Mouse (Mus musculus) stomach, postnatal 0 days (tissue): ENCODE measurements around the gene Gm47791. TPM values are rescaled to one million over a fixed set of nuclear protein-coding genes. Genes with fewer than 3 reads are reported as not detected.
A peak's percentile ranks its signal among the peaks of the same experiment; 100 is the strongest.

ENCODE experiments used
- ATAC-seq: fragments of 200-750 bp; cut with Nextera tagmentation; 2 replicates; pipeline ENCODE4 v1.8.0; 2017; ENCODE audit not compliant: low FRiP score, low TSS enrichment
- DNase-seq: peaks from one replicate; pipeline ENCODE4 v3.0.0-alpha.2; 2016; ENCODE audit warnings: low spot score
- H3K27ac ChIP-seq: fragments of 300-500 bp; sonication (generic); replicated peaks from 2 replicates; pipeline ENCODE4 v1.5.1; 2014; ENCODE audit warnings: mild to moderate bottlenecking, control low read depth
- H3K27me3 ChIP-seq: fragments of 300-500 bp; sonication (generic); 2 replicates; pipeline ENCODE4 v1.6.1; 2014; ENCODE audit warnings: low read length; ENCODE audit not compliant: control insufficient read depth, insufficient read depth
- H3K36me3 ChIP-seq: fragments of 300-500 bp; sonication (generic); 2 replicates; pipeline ENCODE4 v1.6.1; 2014; ENCODE audit warnings: low read length, mixed read lengths; ENCODE audit not compliant: control insufficient read depth, insufficient read depth
- H3K4me1 ChIP-seq: fragments of 300-500 bp; sonication (generic); replicated peaks from 2 replicates; pipeline ENCODE4 v1.6.1; 2014; ENCODE audit warnings: antibody characterized with exemption; ENCODE audit not compliant: control insufficient read depth, insufficient read depth
- H3K4me2 ChIP-seq: fragments of 300-500 bp; sonication (generic); replicated peaks from 2 replicates; pipeline ENCODE4 v1.6.1; 2014; ENCODE audit warnings: low read depth, mild to moderate bottlenecking, control low read depth, moderate library complexity
- H3K4me3 ChIP-seq: fragments of 300-500 bp; sonication (generic); 2 replicates; pipeline ENCODE4 v1.5.1; 2014; ENCODE audit warnings: low read depth, low read length, control low read depth
- H3K9ac ChIP-seq: fragments of 300-500 bp; sonication (generic); 2 replicates; pipeline ENCODE4 v1.6.1; 2014; ENCODE audit warnings: mild to moderate bottlenecking, low read length, control low read depth, mixed read lengths
- H3K9me3 ChIP-seq: fragments of 300-500 bp; sonication (generic); 2 replicates; pipeline ENCODE4 v1.6.1; 2016; ENCODE audit warnings: low read length; ENCODE audit not compliant: control insufficient read depth
- CTCF ChIP-seq: IDR thresholded peaks from 2 replicates; pipeline ENCODE4 v1.5.1; 2016; ENCODE audit warnings: antibody characterized with exemption, low read depth, mild to moderate bottlenecking, moderate library complexity
- EP300 ChIP-seq: optimal IDR thresholded peaks from 2 replicates; pipeline ENCODE3; 2016; ENCODE audit warnings: antibody characterized with exemption
- WGBS: fragments of 180-500 bp; shearing (Covaris S2); extraction: QIAGEN DNeasy Blood & Tissue Kit; methylation state at CpG from one replicate; pipeline ENCODE4 v1.1.7; 2014; 5-methylcytosine and 5-hydroxymethylcytosine counted together
- polyA plus RNA-seq: library from polyadenylated mRNA; unstranded; fragments of >200 nt; fragmentation: Nextera tagmentation; extraction: Ambion mirVana; gene quantifications from 2 replicates; pipeline ENCODE4 v1.2.1, GENCODE M21; 2015

Gene Gm47791
- polyA plus RNA-seq, 1 experiment from 2014 or later, result not detected

DNA sequence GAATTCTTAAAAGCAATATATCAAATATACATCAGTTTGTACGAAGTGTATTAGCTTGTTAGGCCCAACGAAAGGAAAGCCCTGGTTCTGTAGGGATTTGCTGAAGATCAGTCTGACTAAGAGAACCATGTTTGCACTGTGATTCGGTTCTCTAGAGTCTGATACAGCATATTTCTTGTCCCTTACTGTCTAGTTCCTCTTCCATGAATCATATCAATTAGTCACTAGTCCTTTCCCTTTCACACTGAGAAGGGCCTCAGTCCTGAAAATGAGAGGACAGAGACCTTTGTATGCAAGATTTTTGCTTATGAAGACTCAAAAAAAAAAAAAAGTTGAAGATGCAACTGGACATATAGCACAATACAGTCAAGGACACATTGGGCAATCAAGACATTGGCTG lies 22.1 kb upstream of the Gm47791 start:
- Histone ChIP-seq H3K36me3 (no peaks in the 10 kb centered on the region), H3K4me3 (no peak overlapping the region), H3K27me3 (no peaks in the 10 kb centered on the region), H3K9ac (no peak overlapping the region), H3K4me2 (no peak overlapping the region), H3K4me1 (no peaks in the 10 kb centered on the region), H3K9me3 (no peaks in the 10 kb centered on the region), H3K27ac (no peak overlapping the region)
- DNase-seq (no peak), ATAC-seq (no peak)
- 62% methylated on average over 3 of the region's 3 CpGs for WGBS
- TF ChIP-seq EP300 (no peak), CTCF (no peak)

DNA sequence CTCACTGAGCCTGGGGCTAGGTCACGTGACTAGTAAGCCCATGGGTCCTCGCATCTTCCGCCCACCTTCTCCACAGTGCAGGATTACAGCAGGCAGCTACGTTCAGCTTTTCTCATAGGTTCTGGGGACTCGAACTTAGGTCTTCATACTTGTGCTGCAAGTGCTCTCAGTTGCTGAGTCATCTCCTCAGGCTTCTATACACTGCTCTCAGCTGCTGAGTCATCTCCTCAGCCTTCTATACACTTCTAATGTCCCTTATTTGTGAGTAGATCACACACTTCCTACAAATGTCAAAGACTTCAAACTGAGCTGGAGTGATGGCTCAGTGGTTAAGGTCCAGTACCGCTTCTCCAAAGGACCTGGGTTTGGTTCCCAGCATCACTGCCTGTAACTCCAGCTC lies 21.2 kb upstream of the Gm47791 start:
- no peak for TF ChIP-seq EP300
- TF ChIP-seq CTCF, result no peak
- Histone ChIP-seq H3K4me2 (no peak overlapping the region), H3K27ac (no peak overlapping the region), H3K9me3 (no peaks in the 10 kb centered on the region), H3K36me3 (no peaks in the 10 kb centered on the region), H3K4me3 (no peak overlapping the region), H3K9ac (no peak overlapping the region), H3K4me1 (no peaks in the 10 kb centered on the region), H3K27me3 (no peaks in the 10 kb centered on the region)
- WGBS, result 93% methylated on average over 6 of the region's 6 CpGs
- no peak for ATAC-seq
- no peak for DNase-seq

GRCm38 (mm10) chr1:82791105-82791504 lies 20.1 kb upstream of the Gm47791 start:
- Histone ChIP-seq H3K27me3 (no peaks in the 10 kb centered on the region), H3K9ac (no peak overlapping the region), H3K4me1 (no peaks in the 10 kb centered on the region), H3K36me3 (no peaks in the 10 kb centered on the region), H3K9me3 (no peaks in the 10 kb centered on the region), H3K4me3 (no peak overlapping the region), H3K27ac (no peak overlapping the region), H3K4me2 (no peak overlapping the region)
- DNase-seq, result no peak
- no peak for ATAC-seq
- no peak for TF ChIP-seq EP300
- no peak for TF ChIP-seq CTCF
- WGBS, result 84% methylated on average over 11 of the region's 11 CpGs

DNA sequence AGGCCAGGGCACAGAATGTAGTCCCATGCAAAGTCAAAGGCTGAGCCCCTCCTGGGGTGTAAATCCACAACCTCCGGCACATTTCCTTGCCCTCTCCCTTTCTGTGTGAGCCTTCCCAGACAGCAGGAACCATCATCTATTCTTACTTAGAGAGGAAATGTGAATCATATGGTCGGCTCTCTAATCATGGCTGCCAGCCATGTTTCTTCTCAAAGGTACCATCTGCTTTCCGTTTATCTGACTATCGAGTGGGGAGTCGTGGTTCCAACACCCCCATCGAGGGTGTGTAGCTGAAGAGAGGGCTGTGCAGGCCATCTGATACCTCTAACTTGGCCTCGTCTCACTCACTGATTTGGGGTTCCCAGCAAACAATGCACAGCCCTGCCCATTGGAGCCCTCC lies 17.0 kb upstream of the Gm47791 start:
- DNase-seq, result no peak

GRCm38 (mm10) chr1:82787414-82787813 lies 16.4 kb upstream of the Gm47791 start:
- Histone ChIP-seq H3K4me1 (no peaks in the 10 kb centered on the region), H3K9ac (no peak overlapping the region), H3K27me3 (no peaks in the 10 kb centered on the region), H3K9me3 (no peaks in the 10 kb centered on the region), H3K27ac (no peak overlapping the region), H3K4me3 (no peak overlapping the region), H3K4me2 (no peak overlapping the region), H3K36me3 (no peaks in the 10 kb centered on the region)
- ATAC-seq, result peak; percentile 82
- 0% methylated on average over 2 of the region's 2 CpGs for WGBS
- TF ChIP-seq CTCF (peak; percentile 97), EP300 (no peak)
- DNase-seq, result peak; percentile 60

More for the DNA sequence above, 17.0 kb upstream of the Gm47791 start:
- H3K4me3 ChIP-seq, result no peak overlapping the region
- no peak overlapping the region for H3K27ac ChIP-seq
- no peaks in the 10 kb centered on the region for H3K4me1 ChIP-seq
- 52% methylated on average over 7 of the region's 7 CpGs for WGBS
- H3K9ac ChIP-seq, result no peak overlapping the region
- TF ChIP-seq EP300 (no peak), CTCF (no peak)
- H3K4me2 ChIP-seq, result no peak overlapping the region
- ATAC-seq, result no peak
- no peaks in the 10 kb centered on the region for H3K27me3 ChIP-seq
- no peaks in the 10 kb centered on the region for H3K36me3 ChIP-seq
- no peaks in the 10 kb centered on the region for H3K9me3 ChIP-seq

DNA sequence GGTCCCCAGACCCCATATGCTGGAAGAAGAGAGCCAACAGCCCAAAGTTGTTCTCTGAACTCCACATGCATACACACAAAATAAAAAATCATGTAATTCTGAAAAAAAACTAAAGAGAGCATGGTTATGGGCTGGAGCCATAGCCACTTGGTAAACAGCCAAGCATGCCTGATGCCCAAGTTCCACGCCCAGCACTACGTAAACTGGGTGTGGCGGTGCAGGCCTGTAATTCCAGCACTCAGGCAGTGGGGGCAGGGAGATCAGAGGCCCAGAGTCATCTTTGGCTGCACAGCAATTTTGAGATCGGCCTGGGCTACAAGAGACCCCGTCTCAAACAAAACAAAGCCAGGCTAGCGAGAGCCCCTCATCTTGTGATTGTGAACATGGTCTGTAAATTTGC lies 14.5 kb upstream of the Gm47791 start:
- Histone ChIP-seq H3K36me3 (no peaks in the 10 kb centered on the region), H3K27ac (no peak overlapping the region), H3K9ac (no peak overlapping the region), H3K9me3 (no peaks in the 10 kb centered on the region), H3K27me3 (no peaks in the 10 kb centered on the region), H3K4me2 (no peak overlapping the region), H3K4me1 (no peaks in the 10 kb centered on the region), H3K4me3 (no peak overlapping the region)
- DNase-seq (peak; percentile 80), ATAC-seq (peak; percentile 71)
- 45% methylated on average over 6 of the region's 6 CpGs for WGBS
- TF ChIP-seq CTCF (0 out of 2 replicates have a peak, but pooled peaks have one; percentile 12), EP300 (no peak)
